Mouse (Mus musculus): ENCODE measurements around the gene Anks3. TPM values are rescaled to one million over a fixed set of nuclear protein-coding genes. Genes with fewer than 3 reads are reported as not detected.
A peak's percentile ranks its signal among the peaks of the same experiment; 100 is the strongest.

Anks3 gene
- total RNA-seq, 2 experiments from 2014 or later: 42.1 to 74.9 TPM

DNA sequence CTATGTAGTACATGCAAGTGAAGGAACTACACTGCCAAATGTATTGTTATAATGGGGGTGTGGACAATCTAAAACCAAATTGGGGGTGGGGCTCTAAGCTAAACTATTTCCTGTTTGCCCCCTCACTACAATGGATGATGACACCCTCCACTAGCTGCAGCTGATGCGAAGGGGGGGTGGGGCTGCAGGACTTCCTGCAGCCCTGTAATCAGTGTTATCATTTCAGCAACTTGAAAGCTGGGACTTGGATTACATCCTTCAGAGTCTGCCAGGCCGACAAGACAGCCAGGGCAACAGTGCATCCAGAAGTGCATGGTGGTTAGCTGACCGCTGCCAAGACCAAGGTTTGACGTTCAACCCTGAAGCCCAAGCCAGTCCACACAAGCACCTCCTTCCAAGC, 7.6 kb upstream of the Anks3 start:
- no peak for DNase-seq (ENCODE audit: low spot score in 2 of 2)
- intact Hi-C loops (cut with DNase I): no loop called here

DNA sequence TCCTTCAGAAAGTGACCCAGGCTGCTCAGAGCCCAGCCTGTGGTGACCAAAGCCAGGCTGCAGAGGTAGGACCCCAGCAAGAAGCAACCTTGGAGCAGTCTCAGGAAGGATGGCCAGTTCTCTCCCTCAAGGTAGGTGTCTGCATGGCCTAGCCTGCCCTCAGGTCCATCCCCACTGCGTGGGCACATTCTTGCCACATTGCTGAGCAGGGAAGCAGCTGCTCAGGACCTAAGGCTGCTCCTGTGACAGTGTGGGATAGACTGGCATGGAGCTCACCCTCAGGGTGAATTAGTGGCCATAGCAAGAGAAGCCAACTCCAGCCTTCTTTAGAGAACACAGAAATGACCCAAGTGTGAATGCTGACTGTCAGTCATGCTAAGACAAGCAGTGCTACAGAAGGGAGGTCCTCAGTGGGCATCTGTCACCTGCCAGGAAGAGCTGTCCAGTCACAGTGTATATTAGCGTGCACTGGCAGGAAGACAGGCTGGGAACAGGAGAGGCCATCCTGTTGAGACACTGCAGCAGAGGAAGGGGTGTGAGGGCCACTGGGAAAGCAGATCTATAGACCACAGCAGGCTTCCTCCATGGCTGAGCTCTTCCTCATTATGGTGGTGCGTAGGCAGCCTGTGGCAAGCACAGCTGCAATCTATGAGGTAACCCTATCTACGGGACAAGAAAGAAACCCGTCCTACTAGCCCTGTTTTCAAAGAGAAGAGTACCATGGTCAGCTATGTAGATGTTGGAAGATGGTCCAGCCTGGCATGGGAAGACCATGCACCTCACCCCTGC, 5.2 kb upstream of the Anks3 start:
- intact Hi-C loops (cut with DNase I): no loop called here
- no peak for DNase-seq (ENCODE audit: low spot score in 2 of 2)

DNA sequence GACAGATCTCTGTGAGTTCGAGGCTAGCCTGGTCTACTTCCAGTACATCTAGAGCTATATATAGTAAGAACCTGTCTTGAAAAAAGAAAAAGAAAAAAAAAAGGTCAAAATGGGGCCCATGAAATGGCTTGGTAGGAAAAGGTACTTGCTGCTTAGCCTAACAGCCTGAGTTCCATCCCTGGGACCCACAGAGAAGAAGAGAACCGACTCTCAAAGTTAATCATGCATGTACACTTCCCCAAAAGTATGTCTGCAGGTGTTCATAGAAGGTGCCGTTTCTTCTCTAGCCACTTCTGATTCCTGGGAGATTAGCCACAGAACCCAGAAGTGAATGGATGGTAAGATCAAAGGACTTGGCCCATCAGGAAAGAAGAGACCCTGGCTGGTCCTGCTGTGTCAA, 4.4 kb upstream of the Anks3 start:
- intact Hi-C loops (cut with DNase I): no loop called here
- no peak for DNase-seq (ENCODE audit: low spot score in 2 of 2)

DNA sequence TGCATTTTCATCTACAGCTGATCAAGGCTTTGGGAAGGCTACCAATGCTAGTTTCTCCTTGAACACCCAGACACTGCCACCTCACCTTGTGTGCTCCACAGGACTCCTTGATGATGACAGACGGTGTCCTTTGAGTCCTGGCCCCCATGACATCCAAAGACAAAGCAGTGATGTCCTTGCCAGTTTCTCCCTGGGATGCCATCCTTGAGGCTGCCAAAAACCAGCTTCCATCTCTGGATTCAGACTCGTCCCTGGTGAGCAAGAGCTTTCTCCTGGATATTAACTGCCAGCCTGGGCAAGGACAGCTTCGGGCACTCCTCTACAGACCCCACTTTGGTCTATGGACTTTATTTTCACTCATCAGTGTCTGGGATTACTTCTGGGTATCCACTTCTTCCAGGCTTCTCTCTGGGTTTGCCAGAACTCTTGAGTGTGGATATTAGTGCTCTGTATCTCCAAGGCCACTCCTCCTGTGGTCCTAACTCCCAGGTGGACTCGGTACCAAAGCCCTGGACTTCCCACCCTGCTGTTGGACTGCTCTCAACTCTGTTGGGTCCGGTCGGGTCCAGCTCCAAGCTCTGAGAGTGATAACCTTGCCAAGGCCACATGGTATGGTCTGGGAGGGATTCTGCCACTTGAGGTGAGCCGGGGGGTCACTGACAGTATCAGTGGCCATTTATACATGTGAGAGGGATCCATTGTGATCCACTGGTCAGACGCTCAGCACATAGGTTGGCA, 1.6 kb upstream of the Anks3 start:
- intact Hi-C loops (cut with DNase I): loop anchor here (2.0 kb wide), 1 partner anchor 47 kb away; the partner anchor contains the start of gene Rogdi
- no peak for DNase-seq (ENCODE audit: low spot score in 2 of 2)

DNA sequence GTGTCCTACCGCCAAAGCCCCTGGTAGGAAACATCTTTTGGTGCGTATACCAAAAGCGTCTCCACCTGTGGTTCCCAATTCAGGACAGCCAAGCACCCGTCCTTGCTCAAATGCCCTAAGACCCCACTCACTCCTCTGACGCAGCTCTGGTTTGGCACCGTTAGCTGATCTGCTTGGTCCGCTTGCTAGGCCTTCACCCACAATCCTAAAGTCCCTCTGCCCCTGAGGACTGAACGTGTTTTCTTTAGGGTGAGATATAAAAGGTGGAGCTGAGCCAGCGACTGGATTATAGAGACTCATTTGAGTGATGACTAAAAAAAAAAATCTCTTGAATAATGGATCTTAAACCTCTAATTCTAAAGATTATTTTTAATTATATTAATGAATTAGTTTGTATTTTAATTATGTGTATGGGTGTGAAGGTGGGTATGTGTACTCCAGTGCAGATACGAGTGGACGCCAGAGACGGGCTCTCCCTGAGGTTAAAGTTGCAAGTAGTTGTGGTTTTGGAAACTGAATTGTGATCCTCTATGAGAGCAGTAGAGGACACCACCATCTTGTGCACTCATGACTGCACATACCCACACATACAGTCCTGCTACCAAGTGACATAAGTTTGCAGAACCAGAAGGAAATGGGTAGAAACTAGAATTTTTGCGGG, 856 bp upstream of the Anks3 start:
- intact Hi-C loops (cut with DNase I): loop anchor here (1.0 to 2.0 kb wide), 2 partner anchors 48 to 85 kb away; partner anchors contain the start of genes Rogdi and Ubald1
- DNase-seq (ENCODE audit: low spot score in 2 of 2): no peak

DNA sequence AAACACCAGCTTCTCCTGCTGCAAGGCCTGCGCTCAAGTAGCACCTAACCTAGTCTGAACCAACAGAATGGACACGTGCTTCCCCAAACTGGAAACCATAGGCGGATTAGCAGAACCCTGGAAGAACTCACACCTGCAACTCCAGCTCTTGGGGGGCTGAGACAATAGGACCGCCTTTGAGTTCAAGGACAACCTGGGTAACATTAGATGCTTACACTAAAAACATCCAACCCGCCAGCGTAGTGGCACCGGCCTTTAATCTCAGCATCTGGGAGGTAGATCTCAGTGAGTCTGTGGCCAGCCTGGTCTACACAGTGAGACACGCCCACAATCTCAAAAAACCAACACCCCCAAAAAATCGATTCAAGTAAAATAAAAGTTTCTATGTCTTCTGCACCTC, 659 bp downstream of the Anks3 start:
- intact Hi-C loops (cut with DNase I): no loop called here
- DNase-seq (ENCODE audit: low spot score in 2 of 2): no peak

DNA sequence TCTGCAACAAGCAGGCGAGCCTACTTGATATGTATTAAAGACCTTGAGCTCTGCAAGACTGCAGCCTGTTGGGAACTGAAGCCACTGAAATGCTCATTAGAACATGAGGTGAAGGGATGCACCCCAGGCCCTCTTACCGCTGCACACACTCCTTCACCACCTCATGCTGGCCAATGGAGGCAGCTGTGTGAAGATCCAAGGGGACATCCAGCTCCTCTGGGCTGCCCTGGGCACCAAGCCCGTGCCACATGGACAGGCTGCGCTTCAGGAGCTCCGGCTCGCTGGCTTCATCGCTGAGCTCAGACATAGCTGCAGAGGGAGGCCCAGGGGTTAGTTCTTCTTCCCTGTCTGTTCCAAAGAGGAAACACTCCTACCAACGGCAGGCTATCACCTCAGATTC, 3.7 kb downstream of the Anks3 start:
- intact Hi-C loops (cut with DNase I): no loop called here

DNA sequence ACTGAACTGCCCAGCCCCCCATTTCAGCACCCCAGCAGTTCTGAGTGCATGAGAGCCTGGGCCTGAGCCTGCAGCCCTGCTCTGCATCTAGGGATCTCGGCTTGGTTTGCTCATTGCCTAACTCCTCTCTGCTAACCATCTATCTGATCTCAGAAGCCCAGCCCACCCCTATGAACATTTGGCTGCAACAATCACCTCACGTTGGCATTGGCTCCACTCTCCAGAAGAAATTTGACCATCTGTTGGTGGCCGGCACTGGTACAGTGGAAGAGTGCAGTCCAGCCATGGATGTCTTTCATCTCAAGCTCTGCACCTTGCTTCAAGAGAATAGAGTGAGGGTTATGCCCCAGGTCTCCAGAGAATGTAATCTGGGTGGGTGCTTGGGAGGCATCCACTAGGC, 6.6 kb downstream of the Anks3 start:
- no peak for DNase-seq (ENCODE audit: low spot score in 2 of 2)
- intact Hi-C loops (cut with DNase I): no loop called here

More for the DNA sequence above, 3.7 kb downstream of the Anks3 start:
- DNase-seq (ENCODE audit: low spot score in 2 of 2): no peak

DNA sequence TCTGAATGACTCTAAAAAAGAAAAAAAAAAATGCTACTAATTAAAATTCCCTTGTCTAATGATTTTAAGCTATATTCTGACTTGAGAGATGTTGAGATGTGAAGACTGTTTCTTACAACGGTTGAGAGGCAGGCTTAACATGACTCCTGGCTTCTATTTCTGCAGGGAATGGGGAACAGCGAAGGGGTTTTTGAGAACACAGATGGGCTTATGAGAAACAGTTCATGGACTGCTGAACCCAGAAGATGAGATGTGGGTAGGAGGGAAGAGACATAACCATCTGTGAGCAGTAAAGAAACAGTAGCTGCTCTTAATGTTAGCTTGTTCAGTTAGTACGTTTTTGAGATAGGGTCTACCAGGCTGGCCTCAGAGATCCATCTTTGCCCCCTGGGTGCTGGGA, 7.4 kb downstream of the Anks3 start:
- intact Hi-C loops (cut with DNase I): no loop called here

DNA sequence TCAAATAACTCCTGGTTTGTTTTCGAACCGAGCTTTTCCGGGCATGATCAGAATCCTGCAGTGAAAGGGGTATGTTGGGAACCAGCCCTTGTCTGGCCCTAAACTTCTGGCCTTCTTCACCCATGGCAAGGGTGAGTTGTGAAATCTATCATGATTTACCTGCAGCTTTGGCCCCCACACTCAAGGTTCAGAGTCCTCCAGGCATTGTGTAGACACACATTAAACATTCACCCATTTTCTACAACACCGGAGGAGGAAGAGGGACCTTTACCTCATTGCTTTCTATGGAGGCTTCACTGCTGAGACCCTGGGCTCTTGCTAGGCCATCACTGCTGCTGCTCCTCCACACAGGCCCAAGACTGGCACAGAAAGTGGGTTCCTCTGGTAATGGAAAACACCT, 16.6 kb downstream of the Anks3 start:
- intact Hi-C loops (cut with DNase I): no loop called here
- DNase-seq (ENCODE audit: low spot score in 2 of 2): no peak

More for the DNA sequence above, 7.4 kb downstream of the Anks3 start:
- DNase-seq (ENCODE audit: low spot score in 2 of 2): no peak

DNA sequence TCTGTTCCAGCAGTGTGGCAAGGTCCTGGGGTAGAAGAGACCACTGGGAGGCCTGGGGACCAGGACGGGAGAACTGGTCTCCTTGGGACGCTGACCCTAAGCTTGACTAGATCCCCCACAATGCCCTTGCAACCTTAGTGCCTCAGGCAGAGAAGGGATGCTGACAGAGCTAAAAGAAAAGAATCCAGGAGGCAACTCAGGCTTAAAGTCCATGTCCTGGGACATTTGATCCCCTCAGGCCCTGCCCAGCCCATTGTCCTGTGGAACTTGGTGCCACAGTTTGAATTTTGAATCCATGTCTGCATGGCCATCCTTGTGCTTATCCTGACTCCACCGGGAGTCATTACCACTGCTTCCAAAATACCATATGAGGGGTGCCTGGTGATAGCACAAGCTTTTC, 17.9 kb downstream of the Anks3 start:
- no peak for DNase-seq (ENCODE audit: low spot score in 2 of 2)
- intact Hi-C loops (cut with DNase I): no loop called here

DNA sequence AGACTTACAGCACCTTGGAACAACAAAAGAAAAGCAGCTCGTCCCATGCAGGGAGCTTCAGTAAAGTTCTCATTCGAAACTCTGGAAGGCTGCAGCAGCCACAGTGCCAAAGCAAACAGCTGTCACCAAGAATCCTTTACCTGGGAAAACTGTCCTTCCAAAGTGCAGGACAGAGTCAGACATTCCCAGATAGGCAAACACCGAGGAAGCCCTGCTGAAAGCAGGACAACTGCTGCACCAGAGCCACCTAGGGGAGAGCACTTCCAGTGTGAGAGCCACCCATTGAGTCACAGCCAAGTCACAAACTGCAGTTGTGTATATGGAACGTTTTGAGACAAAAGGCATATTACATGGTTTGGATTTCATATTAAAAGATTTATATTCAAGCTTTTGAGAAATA, 18.6 kb downstream of the Anks3 start:
- no peak for DNase-seq (ENCODE audit: low spot score in 2 of 2)
- intact Hi-C loops (cut with DNase I): no loop called here

DNA sequence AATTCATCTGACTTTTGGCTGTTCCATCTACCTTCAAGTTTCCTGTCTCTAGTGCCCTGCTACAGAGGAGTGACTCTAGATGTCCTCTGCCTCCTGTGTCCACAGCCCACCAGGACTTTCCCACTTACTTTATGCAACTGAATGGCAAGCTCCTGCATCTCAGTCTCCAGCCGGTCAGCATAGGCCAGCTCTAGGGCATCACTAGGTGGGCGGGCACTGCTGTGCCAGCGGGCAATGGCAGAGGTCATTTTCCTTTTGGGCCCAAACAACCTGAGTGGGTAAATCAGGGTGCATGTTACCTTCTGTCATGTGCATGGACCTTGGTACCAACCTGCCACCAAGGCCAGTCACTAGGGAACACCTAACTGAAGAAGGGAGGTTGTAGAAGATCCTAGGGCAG, 20.6 kb downstream of the Anks3 start:
- DNase-seq (ENCODE audit: low spot score in 2 of 2): no peak

DNA sequence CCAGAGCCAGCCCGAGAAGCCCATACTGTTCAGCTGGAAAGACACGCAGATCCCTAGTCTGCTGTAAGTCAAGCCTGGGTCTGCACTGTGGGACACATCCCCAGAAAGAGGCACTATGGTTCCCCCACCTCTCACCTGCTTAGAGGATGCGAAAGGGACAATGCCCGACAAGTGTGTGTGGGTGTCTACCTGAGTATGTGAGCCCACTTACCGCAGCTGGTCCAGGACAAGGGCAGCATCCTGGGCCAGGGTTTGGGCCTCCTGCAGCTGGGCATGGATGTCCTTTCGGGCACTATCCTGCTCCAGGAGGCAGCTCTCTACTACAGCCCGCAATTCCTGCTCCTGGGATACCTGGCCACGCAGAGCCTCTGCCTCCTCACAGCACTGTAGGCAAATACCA, 21.1 kb downstream of the Anks3 start:
- intact Hi-C loops (cut with DNase I): no loop called here
- no peak for DNase-seq (ENCODE audit: low spot score in 2 of 2)

More for the DNA sequence above, 20.6 kb downstream of the Anks3 start:
- intact Hi-C loops (cut with DNase I): no loop called here

DNA sequence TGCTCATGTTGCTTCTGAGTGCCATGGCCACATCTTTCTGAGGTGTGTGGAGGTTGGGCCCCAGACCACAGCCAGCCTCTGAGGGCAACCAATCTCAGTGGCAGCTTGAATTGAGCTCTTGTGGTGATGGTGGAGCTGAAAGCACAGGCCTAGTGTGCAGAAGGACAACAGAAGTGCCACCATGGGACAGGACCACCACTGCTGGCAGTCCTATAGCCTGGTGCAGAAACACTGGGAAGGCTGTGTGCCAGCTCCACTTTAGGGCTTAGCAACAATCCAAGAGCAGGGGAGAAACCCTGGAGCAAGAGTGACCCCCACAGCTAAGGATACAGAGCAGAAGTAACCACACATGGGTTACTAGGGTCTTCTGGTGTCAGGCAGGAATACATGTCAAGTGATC, 23.0 kb downstream of the Anks3 start:
- no peak for DNase-seq (ENCODE audit: low spot score in 2 of 2)
- intact Hi-C loops (cut with DNase I): no loop called here

DNA sequence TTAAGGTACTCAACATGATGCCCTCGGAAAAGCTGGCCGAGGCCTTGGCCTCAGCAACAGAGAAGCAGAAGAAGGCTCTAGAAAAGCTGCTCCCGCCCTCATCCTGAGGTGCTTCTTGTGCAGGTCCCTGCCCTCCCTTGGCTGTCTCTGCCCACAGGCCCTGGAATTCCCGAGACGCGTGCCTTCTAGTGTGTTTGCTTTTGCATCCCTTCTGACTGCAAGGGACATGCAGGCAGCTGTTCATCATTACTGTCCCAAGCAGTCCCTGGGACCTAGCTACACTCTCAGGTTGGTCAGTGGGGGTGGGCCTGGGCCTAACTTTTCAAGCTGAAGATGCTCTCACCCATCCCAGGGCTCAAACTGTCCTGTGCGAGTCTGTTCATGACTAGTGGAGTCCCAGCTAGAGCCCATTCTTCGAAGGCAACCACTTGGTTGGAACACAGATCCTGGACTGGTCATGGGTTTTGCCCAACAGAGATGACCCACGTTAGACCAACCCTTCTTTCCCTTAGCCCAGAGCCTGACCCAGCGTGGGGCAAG, 23.6 kb downstream of the Anks3 start:
- intact Hi-C loops (cut with DNase I): no loop called here
- DNase-seq (ENCODE audit: low spot score in 2 of 2): no peak

DNA sequence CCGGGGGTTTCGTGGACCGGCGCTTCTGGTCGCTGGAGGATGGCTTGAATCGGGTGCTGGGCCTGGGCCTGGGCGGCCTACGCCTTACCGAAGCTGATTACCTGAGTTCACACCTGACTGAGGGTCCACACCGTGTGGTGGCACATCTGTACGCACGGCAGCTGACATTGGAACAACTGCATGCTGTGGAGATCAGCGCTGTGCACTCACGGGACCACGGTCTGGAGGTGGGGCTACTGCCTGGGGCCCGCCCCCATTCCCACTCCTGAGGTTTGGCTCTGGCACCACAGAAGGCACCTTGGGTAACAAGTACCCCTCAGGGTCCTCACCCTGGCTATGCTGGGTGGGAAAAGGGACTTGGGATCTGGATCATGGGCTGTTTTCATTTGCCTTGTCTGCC, 24.6 kb downstream of the Anks3 start:
- DNase-seq (ENCODE audit: low spot score in 2 of 2): peak in 1 of 2 experiments; percentile 58
- intact Hi-C loops (cut with DNase I): no loop called here

DNA sequence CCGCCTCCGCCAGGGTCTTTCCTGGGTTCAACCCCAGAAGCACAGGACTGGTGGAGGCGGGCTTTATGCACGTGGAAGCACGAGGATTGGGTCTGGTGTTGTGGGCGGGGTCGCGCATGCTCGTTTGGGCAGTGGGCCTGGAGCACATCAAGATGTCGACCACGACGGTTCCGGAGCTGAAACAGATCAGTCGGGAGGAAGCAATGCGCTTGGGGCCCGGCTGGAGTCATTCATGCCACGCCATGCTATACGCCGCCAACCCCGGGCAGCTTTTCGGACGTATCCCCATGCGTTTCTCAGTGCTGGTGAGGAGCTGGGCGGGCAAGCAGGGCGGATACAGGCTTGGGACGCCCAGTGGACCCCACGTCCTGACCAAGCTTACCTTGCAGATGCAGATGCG, 25.0 kb downstream of the Anks3 start:
- DNase-seq (ENCODE audit: low spot score in 2 of 2): peak; percentile 93 to 94
- intact Hi-C loops (cut with DNase I): no loop called here

DNA sequence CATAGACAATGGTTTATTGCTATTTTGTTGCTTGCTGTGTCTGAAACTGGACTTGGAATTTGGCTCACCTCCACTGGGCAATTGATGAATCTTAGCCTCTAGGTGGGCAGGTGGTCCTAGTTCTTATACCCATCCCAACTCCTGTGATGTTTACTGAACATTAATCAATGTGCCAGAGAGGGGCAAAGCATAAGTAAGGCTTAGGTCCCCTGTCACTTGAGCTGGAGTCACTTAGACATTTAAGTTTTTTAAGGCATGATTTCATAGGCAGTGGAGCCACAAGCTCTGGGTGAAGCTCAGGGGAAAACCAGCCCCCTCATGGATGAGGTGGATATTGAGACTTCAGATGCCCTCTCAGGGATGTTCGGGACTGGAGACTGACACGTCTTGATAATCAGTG, 25.5 kb downstream of the Anks3 start, which contains the start of gene Nudt16l1:
Nudt16l1 (plus strand) TSS at position 301 of the 400 bp plus-strand sequence.
- no peak for DNase-seq (ENCODE audit: low spot score in 2 of 2)
- intact Hi-C loops (cut with DNase I): no loop called here
